16 mouse cellular contexts compared by ENCODE assay signal in genomic region chr6:115333099-115333694, GRCm38 (mm10).
"Had no signal": no experiment of that assay in that cellular context is flagged by ENCODE, and none has a peak within 500 bp of the region (broad histone marks: within the 10 kb centered on the region; RNA-seq: fewer than 3 reads in every experiment).

No protein-coding gene starts in this region.

- H3K27me3 ChIP-seq: limb, embryonic 12.5 days; liver, embryonic 13.5 days; neural tube, embryonic 15.5 days; stomach, embryonic 15.5 days had no signal

- H3K9ac ChIP-seq: limb, embryonic 12.5 days; liver, embryonic 13.5 days; liver, postnatal 0 days; neural tube, embryonic 15.5 days; stomach, embryonic 15.5 days had no signal

- DNase-seq: kidney, adult 9 months; kidney, postnatal 4 days; liver; liver, embryonic 13.5 days; liver, postnatal 0 days; lung, postnatal 36 days; midbrain, embryonic 14.5 days; right cerebral cortex, postnatal 14 days; thymus, postnatal 4 days had no signal

- H3K4me3 ChIP-seq: layer of hippocampus, adult 2 months; limb, embryonic 12.5 days; liver, embryonic 13.5 days; midbrain, embryonic 10.5 days; myocyte; neural tube, embryonic 15.5 days; stomach, embryonic 15.5 days had no signal

- H3K9me3 ChIP-seq: limb, embryonic 12.5 days; liver, embryonic 13.5 days; midbrain, embryonic 10.5 days; neural tube, embryonic 15.5 days; stomach, embryonic 15.5 days had no signal

- H3K36me3 ChIP-seq: limb, embryonic 12.5 days; liver, embryonic 13.5 days; midbrain, embryonic 10.5 days; neural tube, embryonic 15.5 days; stomach, embryonic 15.5 days had no signal

- H3K27ac ChIP-seq: kidney, postnatal 0 days; layer of hippocampus, adult 2 months; limb, embryonic 12.5 days; liver, embryonic 13.5 days; midbrain, embryonic 10.5 days; neural tube, embryonic 15.5 days; stomach, embryonic 15.5 days had no signal

- H3K4me1 ChIP-seq: liver, embryonic 13.5 days; neural tube, embryonic 15.5 days; stomach, embryonic 15.5 days had no signal

- H3K4me2 ChIP-seq: limb, embryonic 12.5 days; liver, embryonic 13.5 days; neural tube, embryonic 15.5 days; stomach, embryonic 15.5 days had no signal

- ATAC-seq: liver, postnatal 0 days had no signal
